Mouse (Mus musculus): ENCODE data around the gene Prkag2.

The Prkag2 gene

GRCm38 (mm10) chr5:25100516-25101125, at the start of gene Prkag2:
Gene Prkag2, minus strand, starts transcription at chr5:25100642.
- no peak for DNase-seq (ENCODE audit: low spot score)

GRCm38 (mm10) chr5:25149331-25149965, 49.0 kb upstream of the Prkag2 start:
- no peak for DNase-seq (ENCODE audit: low spot score)

GRCm38 (mm10) chr5:25146705-25147104, 46.3 kb upstream of the Prkag2 start:
- no peak for DNase-seq (ENCODE audit: low spot score)

- no peak for DNase-seq (ENCODE audit: low spot score)
Measured at GRCm38 (mm10) chr5:25127865-25128264, 27.4 kb upstream of the Prkag2 start.

- DNase-seq (ENCODE audit: low spot score), result no peak
Measured at GRCm38 (mm10) chr5:25125884-25126560, 25.6 kb upstream of the Prkag2 start.

- no peak for DNase-seq (ENCODE audit: low spot score)
Measured at GRCm38 (mm10) chr5:25122534-25122933, 22.1 kb upstream of the Prkag2 start.

GRCm38 (mm10) chr5:25119148-25119547, 18.7 kb upstream of the Prkag2 start:
- no peak for DNase-seq (ENCODE audit: low spot score)

- DNase-seq (ENCODE audit: low spot score), result no peak
Measured at GRCm38 (mm10) chr5:25115997-25116396, 15.6 kb upstream of the Prkag2 start.

- no peak for DNase-seq (ENCODE audit: low spot score)
Measured at GRCm38 (mm10) chr5:25115216-25115615, 14.8 kb upstream of the Prkag2 start.

GRCm38 (mm10) chr5:25114110-25114509, 13.7 kb upstream of the Prkag2 start:
- no peak for DNase-seq (ENCODE audit: low spot score)

- DNase-seq (ENCODE audit: low spot score), result no peak
Measured at GRCm38 (mm10) chr5:25110314-25110713, 9.9 kb upstream of the Prkag2 start.

GRCm38 (mm10) chr5:25105748-25106147, 5.3 kb upstream of the Prkag2 start:
- no peak for DNase-seq (ENCODE audit: low spot score)

- no peak for DNase-seq (ENCODE audit: low spot score)
Measured at GRCm38 (mm10) chr5:25101126-25101523, 683 bp upstream of the Prkag2 start.

GRCm38 (mm10) chr5:25100157-25100515, 306 bp downstream of the Prkag2 start:
- DNase-seq (ENCODE audit: low spot score), result no peak

GRCm38 (mm10) chr5:25099367-25100156, 880 bp downstream of the Prkag2 start:
- no peak for DNase-seq (ENCODE audit: low spot score)

- no peak for DNase-seq (ENCODE audit: low spot score)
Measured at GRCm38 (mm10) chr5:25097891-25098290, 2.6 kb downstream of the Prkag2 start.

- DNase-seq (ENCODE audit: low spot score), result no peak
Measured at GRCm38 (mm10) chr5:25096431-25096830, 4.0 kb downstream of the Prkag2 start.

GRCm38 (mm10) chr5:25092630-25093245, 7.7 kb downstream of the Prkag2 start:
- no peak for DNase-seq (ENCODE audit: low spot score)

- no peak for DNase-seq (ENCODE audit: low spot score)
Measured at GRCm38 (mm10) chr5:25089258-25089972, 11.0 kb downstream of the Prkag2 start.

- no peak for DNase-seq (ENCODE audit: low spot score)
Measured at GRCm38 (mm10) chr5:25088633-25089032, 11.8 kb downstream of the Prkag2 start.

GRCm38 (mm10) chr5:25088111-25088510, 12.3 kb downstream of the Prkag2 start:
- no peak for DNase-seq (ENCODE audit: low spot score)

GRCm38 (mm10) chr5:25087064-25087463, 13.4 kb downstream of the Prkag2 start:
- DNase-seq (ENCODE audit: low spot score), result no peak

Measured in layer of hippocampus, adult 9-10 months (tissue).